Mouse (Mus musculus) heart, adult 2 months (tissue): ENCODE measurements around the gene Micu1.

ENCODE experiments used
- CTCF ChIP-seq: fragments of 200-600 bp; IDR thresholded peaks from 2 replicates; pipeline ENCODE4 v1.8.1; 2022; ENCODE audit warnings: antibody characterized with exemption, mild to moderate bottlenecking, moderate library complexity
- EP300 ChIP-seq: fragments of 200-500 bp; IDR thresholded peaks from 2 replicates; pipeline ENCODE4 v1.6.1; 2011; ENCODE audit warnings: low read depth, low read length, control low read depth; ENCODE audit not compliant: insufficient read depth
- POLR2A ChIP-seq: fragments of 200-500 bp; IDR thresholded peaks from 2 replicates; pipeline ENCODE4 v1.6.1; 2011; ENCODE audit warnings: mild to moderate bottlenecking, low read depth, low read length, control low read depth; ENCODE audit not compliant: insufficient read depth

GRCm38 (mm10) chr10:59814505-59815155 is 112.4 kb downstream of the Micu1 start:
- TF ChIP-seq POLR2A: no peak
- TF ChIP-seq EP300: no peak
- peak; percentile 71 for TF ChIP-seq CTCF
